Mouse (Mus musculus) erythroid progenitor cell, adult 5-6 weeks (primary cell): Measurements from ENCODE around the gene 2210011C24Rik. TPM values are rescaled to one million over a fixed set of nuclear protein-coding genes. Genes with fewer than 3 reads are reported as not detected.
"Not testable (repeated sequence)": the region's sequence is repeated elsewhere in the genome, so short reads cannot be mapped to it uniquely, and the experiment has no call there.

Experiments used
- ATAC-seq: replicated peaks from 2 replicates; pipeline ENCODE4 v1.8.0; 2016; ENCODE audit warnings: moderate number of reproducible peaks, mild to moderate bottlenecking, moderate TSS enrichment, inconsistent platforms; ENCODE audit not compliant: poor library complexity, low FRiP score, severe bottlenecking
- total RNA-seq, 2 experiments: library from RNA; stranded (forward) in 1 of 2; stranded (reverse) in 1 of 2; fragments of 150-400 nt in 1 of 2; fragments of 186-747, 209-891 nt in 1 of 2; gene quantifications; 2 replicates each; pipeline versions ENCODE4 v1.2.3 to v1.2.4; 2015 to 2017; ENCODE audit warnings: low replicate concordance in 2 of 2

The 2210011C24Rik gene
- total RNA-seq, 2 experiments from 2014 or later: not detected

DNA sequence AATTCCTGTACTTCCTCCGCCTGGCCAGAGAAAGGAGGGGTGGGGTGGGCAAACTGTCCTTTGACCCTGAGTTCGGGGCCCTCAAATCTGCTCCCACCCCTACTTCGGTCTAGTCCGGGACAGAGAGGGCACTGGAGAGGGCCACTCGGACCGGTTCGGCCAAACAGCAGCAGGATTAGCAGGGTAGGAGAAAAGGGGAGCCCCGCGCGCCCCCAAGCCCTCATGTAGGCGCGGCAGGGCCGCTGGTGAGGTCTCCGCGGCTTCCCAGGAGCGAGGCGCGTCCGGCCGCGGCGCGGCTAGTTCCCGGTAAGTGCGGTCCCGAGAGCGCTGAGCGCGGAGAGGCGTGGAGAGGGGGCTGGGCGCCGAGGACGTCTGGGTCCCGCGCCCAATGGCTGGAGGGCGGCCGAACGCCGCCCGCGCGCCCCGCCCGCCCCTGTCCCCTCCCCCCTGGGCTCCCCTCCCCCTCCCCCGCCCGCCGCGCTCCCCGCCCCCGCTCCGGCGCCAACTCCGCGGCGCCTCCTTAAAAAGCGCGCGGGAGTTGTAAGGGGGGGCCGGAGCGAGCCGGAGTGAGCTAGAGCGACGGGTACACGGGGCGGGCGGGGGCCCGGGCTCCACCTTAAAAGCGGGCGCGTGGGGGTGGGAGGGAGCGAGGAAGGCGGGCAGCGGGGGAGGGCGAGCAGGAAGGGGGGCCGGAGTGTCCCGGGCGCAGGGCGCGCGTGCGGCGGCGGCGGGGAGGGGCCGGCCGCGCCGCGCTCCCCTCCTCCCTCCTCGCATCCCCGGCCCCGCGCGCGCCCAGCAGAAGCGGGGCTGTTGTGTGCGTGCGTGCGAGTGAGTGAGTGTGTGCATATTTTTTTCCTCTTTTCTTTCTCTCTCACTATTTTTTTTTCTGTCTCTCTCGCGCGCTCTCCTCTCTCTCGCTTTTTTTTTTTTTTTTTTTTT, 15.1 kb downstream of the 2210011C24Rik start:
- ATAC-seq: peak; percentile 86

DNA sequence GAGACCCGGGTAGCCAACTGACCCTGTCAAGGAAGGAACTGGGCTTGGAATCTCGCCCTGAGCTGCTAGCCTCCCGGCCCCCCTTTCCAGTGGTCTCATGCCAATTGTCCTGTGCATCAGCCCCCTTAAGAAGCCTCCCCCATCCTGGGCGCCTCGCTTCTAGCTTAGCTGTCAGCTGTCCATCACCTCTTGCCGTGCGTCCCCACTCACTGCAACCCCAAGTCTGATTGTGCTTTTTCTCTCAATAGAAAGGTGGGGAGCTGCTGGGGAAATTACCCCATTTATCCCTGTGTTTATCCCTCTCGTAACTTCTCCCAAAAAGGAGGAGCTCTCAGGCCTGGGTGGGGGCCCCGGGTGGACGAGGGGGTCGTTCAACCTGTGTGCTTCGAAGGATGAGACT, 16.0 kb downstream of the 2210011C24Rik start:
- ATAC-seq: no peak

- ATAC-seq: no peak
Measured at GRCm38 (mm10) chr8:83994030-83994429, 17.9 kb downstream of the 2210011C24Rik start.

- peak; percentile 56 for ATAC-seq
Measured at GRCm38 (mm10) chr8:83992488-83992887, 19.5 kb downstream of the 2210011C24Rik start.

DNA sequence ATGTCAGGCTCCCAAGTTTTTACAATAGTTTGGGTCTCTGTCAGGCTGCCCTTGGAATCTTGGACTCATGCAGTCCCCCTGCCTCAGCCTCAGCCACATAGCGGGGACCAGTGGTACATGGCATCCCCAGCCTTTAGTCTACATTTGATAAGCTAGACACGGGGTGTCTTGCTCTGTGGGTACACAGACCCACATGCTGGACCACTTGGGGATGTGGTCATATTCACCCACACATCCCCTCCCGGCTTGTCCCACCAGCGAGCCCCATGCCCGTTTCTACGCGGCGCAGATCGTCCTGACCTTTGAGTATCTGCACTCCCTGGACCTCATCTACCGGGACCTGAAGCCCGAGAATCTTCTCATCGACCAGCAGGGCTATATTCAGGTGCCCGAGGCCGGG, 21.8 kb downstream of the 2210011C24Rik start:
- ATAC-seq: no peak

GRCm38 (mm10) chr8:83989243-83989642, 22.7 kb downstream of the 2210011C24Rik start:
- no peak for ATAC-seq

- not testable (repeated sequence) for ATAC-seq
Measured at GRCm38 (mm10) chr8:83983222-83983621, 28.7 kb downstream of the 2210011C24Rik start.

DNA sequence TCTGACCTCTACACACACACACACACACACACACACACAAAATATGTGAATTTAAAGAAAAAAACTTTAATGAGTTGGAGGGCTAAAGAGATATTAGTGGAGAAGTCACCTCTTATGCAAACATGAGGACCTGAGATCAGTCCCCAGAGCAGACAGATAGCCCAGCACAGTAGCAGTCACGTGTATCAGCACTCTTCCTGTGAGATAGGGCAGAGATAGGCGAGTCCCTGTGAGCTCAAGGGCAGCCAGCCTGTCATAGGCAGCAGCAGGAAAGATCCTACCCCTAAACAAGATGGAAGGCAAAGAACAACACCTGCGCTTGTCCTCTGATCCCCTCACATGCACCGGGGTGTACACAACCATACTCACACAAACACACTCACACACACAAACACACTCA, 29.5 kb downstream of the 2210011C24Rik start:
- ATAC-seq: no peak

- ATAC-seq: no peak
Measured at GRCm38 (mm10) chr8:83981533-83981932, 30.4 kb downstream of the 2210011C24Rik start.

DNA sequence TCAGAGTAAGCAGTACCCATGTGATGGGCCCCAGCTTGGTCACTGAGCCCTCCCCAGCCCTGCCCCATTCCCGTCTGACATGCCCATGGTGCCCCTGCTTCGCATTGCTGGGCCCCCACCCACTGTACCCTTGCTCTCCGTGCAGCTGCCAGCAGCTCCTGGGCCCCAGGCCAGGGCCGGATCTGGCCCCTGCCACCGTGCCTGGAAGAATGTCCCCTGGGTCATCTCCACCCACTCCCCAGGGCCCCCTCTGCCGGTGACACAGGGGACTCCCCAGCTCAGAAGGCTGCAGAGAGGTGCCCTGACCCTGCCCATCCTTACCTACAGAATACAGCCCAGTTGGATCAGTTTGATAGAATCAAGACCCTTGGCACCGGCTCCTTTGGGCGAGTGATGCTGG, 31.1 kb downstream of the 2210011C24Rik start:
- ATAC-seq: no peak

DNA sequence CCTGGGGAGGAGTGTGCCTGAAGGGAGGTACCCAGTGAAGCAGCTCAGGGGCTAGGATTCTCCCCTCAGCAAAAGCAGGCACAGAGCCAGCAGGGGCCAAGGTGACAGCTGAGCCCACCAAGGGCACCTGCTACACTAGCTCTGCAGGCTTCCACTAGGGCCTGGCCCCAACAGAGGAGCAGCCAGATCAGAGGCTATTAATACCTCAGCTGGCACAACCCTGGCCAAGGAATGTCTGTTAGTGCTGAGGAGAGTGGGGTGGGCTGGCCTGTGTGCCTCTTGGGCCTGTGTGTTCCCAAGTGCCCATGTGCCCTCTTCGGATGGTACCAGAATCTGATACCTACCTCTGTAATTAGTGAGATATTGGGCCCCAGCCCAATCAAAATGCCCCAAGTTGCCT, 31.7 kb downstream of the 2210011C24Rik start:
- ATAC-seq: no peak

GRCm38 (mm10) chr8:83978200-83978599, 33.8 kb downstream of the 2210011C24Rik start:
- no peak for ATAC-seq

- no peak for ATAC-seq
Measured at GRCm38 (mm10) chr8:83977646-83978045, 34.3 kb downstream of the 2210011C24Rik start.

DNA sequence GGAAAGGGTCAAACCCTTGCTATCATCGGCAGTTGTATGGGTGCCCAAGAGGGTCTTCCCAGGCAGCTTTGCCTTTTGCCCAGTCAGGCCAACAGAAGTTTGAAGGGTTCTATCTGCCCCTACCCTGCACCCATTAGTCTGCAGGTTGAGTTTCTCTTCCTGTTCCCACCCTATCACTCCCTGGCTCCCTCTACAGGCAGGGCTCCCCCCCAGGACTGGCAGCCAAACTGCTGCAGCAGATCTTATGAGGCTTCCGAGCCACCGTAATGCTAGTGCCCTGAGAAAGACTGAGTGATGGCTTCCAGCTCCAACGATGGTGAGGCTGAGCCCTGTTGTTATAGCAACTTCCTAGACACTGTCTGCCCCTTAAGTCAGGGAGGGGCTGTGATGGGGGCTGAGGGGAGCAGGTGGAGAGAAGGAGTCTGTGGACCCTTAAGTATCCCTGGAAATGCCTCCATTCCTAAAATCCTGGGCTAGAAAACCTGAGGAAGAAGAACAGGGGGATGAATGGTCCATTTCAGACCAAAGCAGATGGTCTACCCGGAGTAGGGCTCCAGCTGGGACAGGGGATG, 35.1 kb downstream of the 2210011C24Rik start:
- ATAC-seq: no peak

DNA sequence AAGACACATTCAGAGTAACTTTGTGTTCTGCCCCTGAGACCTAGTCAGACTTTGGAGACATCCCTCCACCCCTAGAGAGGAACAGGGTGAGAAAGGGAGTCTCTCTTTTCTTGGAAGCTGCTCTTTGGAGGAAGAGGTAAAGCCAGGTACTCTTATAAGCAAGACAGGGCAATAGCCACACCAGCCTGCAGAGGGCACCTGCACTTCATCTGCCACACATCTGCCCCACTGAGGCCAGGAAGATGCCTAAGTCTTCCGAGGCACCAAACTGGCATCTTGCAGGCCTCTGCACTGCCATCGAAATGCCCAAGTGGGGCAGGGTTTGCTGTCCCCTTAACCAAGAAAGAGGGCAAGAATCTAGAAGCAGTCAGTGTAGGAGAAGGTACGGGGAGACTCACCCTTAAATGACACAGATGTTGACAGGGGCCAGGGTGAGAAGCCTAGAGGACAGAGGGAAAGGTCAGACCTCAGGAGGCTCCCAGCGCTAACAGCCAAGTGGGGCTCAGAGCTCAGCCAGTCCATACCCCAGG, 35.8 kb downstream of the 2210011C24Rik start:
- ATAC-seq: no peak

- no peak for ATAC-seq
Measured at GRCm38 (mm10) chr8:83974521-83974920, 37.5 kb downstream of the 2210011C24Rik start.

GRCm38 (mm10) chr8:83973161-83974031, 38.6 kb downstream of the 2210011C24Rik start:
- ATAC-seq: peak; percentile 1; the same call in 1 of the 2 replicates

DNA sequence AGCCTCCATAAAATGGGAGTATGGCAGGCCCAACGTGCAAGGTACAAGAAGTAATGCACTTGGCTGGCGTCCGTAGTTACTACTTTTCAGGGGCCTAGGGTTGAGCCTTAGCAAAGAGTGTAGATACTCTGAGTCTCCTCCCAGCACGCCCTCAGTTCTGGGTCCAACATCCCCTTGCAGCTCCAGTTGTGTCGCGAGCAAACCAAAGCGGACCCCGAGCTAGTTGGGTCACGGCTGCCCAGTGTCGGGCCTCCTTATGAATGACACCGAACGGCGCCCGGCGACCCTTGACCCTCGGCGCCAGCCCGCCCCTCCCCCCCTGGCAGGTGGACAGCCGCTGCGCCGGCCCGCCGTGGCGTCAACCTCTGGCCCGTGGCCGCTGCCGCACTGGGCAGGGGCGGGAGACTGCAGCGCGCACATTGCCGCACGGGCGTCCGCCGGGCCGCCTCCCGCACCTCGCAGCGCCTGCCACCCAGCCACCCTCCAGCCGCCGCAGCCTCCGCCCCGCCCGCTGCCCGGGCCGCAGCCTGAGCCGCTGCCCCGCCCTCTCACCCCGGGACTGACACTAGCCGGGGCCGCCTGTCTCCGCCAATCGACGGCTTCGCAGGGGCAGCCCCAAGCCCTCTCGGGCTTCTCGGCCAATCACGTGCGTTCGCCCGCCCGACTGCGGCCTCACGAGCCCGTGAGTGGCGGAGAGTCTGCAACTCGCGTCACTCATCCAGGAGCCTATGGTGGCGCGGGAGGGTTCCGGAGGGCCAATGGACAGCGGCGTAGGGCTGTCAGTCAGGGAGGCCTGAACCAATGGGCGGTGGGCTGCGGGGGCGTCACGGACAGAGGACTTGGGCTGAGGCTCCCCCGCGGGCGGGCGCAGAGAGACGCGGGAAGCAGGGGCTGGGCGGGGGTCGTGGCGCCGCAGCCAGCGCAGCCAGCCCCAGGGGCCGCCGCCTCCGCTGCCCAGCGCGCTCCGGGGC, 39.5 kb downstream of the 2210011C24Rik start, which contains the start of gene Prkaca:
Gene Prkaca (plus strand): TSS at position 844 of the 971 bp plus-strand sequence.
- ATAC-seq: peak; percentile 97

DNA sequence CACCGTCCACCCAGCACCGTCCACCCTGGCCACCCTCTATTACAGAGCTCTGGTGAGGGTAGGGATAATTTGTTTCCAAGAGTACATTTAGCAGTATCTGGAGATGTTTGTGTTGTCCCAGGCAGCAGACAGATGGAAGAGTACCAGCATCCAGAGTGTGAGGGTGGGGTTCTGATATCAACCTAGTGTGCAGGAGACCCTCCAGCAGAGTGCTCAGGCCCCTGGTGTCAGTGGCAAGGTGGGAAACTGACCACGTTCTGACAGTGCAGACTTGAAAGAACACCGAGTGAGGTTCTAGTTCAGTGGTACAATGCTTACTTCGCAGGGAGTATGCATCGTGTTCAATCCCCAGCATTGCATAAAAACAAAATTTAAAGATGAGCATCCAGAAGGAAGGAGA, 40.3 kb downstream of the 2210011C24Rik start:
- ATAC-seq: no peak
